Mouse (Mus musculus): Measurements from ENCODE around the gene Zbtb9. TPM values are rescaled to one million over a fixed set of nuclear protein-coding genes. Genes with fewer than 3 reads are reported as not detected.

Gene Zbtb9
- polyA plus RNA-seq, 1 experiment from 2014 or later, result 11.3 TPM

DNA sequence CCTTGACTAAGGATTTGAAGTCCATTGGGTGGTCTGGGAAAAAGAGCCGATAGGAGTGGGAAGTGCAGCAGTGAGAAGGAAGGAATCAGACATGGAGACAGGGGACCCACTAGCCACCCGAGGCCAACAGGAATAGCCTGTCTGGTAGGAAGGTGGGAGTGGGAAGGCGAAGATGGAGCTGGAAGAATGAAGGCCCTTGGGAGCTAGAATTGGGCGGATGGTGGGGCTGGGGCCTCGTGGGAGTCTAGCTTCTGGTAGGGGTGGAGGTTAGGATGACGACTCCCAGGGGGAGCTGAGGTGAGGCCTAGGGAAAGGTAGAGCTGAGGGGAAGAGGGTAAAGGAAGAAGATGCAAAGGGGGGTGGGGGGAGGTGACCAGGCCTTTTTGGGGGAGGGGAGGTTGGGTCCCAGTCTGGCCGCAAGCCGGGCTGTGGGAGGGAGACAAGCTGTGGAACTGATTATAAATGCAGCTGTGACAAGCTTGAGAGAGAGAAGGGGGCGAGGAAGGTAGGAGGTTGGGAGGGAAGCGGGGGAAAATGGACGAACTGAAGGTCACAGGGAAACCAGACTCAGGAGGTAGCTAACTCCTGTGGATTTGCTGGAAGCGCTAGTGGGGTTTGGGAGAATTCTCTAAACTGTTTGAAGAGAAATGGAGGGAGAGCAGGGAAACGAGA, 27.0 kb upstream of the Zbtb9 start:
- Histone ChIP-seq H3K9me3 (ENCODE audit: control insufficient read depth, low read length) (no peaks in the 10 kb centered on the region), H3K36me3 (ENCODE audit: control insufficient read depth, insufficient read depth, low read length) (no peaks in the 10 kb centered on the region), H3K4me1 (ENCODE audit: control insufficient read depth, insufficient read depth, low read length) (peaks cover 57% of the 10 kb centered on the region), H3K27me3 (ENCODE audit: control insufficient read depth, insufficient read depth, low read length) (no peaks in the 10 kb centered on the region), H3K4me2 (ENCODE audit: low read length) (peak overlapping the region; percentile 76), H3K4me3 (replicated peaks; ENCODE audit: low read depth, low read length) (peak overlapping the region; percentile 38), H3K27ac (replicated peaks; ENCODE audit: low read depth, low read length) (peak overlapping the region; percentile 67), H3K9ac (replicated peaks; ENCODE audit: low read length) (peak overlapping the region; percentile 64)
- no peak for ATAC-seq (ENCODE audit: low FRiP score, low TSS enrichment)
- WGBS, result 18% methylated on average over 13 of the region's 13 CpGs
- peak; percentile 17 for DNase-seq

DNA sequence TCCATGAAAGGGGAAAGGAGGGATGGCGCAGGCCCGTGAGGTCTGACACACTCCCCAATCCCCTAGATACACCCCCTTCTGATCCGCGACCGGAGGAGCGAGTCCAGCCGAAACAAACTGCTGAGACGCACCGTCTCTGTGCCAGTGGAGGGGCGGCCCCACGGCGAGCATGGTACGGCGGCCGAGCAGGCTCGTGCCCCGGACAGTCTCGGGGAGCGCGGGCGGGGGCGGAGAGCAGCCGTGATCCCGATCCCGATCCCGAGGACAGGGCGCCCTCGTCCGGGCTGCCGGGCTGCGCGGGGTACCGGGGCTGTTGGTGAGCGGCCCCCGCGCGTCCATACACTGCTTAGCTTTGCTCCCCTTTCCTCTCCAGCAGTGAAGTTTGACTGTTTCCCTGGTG, 26.4 kb upstream of the Zbtb9 start:
- WGBS, result under 1% methylated on average over 37 of the region's 37 CpGs
- Histone ChIP-seq H3K9me3 (ENCODE audit: control insufficient read depth, low read length) (no peaks in the 10 kb centered on the region), H3K36me3 (ENCODE audit: control insufficient read depth, insufficient read depth, low read length) (no peaks in the 10 kb centered on the region), H3K9ac (replicated peaks; ENCODE audit: low read length) (peak overlapping the region; percentile 64), H3K4me1 (ENCODE audit: control insufficient read depth, insufficient read depth, low read length) (peaks cover 59% of the 10 kb centered on the region), H3K4me3 (replicated peaks; ENCODE audit: low read depth, low read length) (peak overlapping the region; percentile 38), H3K27ac (replicated peaks; ENCODE audit: low read depth, low read length) (peak overlapping the region; percentile 67), H3K4me2 (ENCODE audit: low read length) (peak overlapping the region; percentile 76), H3K27me3 (ENCODE audit: control insufficient read depth, insufficient read depth, low read length) (no peaks in the 10 kb centered on the region)
- ATAC-seq (ENCODE audit: low FRiP score, low TSS enrichment) (0 out of 2 replicates have a peak, but pooled peaks have one; percentile 12), DNase-seq (peak; percentile 70)

DNA sequence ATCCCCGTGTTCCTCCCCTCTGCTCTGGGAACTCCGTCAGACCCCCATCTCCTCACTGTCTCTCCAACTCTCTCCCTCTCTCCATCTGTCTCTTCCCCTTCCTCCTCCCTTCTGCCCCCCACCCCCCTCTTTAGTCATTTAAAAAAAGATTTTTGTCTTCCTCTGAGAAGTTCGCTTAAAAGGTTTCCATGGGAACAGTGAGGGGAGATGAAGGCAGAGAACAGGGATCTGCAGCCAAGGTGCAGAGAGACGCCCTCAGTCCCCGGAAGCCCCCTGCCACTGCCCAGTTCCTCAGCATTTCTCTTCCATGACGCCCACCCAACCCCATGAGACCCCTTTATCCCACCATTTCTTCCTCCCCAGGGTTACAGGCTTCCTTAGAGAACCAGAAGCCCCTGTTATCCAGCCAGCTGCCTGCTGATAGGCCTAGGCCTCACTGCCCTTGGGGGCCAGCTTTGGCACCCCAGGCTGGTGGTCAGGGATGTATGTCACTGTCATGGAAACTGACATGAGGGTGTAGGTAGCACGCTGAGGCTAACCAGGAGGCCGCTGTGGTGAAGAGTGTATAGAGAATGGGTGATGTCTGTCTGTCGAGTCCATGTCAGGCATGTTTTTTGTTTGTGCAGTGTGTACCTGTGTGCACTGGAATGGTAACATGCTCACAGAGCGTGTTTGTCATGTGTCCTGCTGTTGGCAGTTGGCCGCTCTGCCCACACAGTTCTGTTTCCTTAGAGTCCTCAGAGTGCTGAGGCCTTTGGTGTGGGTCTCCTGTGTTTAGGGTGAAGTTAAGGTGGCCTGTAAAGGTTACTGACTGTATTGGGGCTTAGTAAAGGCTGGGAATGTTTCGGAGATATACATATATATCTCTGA, 25.5 kb upstream of the Zbtb9 start:
- peak; percentile 56 for DNase-seq

DNA sequence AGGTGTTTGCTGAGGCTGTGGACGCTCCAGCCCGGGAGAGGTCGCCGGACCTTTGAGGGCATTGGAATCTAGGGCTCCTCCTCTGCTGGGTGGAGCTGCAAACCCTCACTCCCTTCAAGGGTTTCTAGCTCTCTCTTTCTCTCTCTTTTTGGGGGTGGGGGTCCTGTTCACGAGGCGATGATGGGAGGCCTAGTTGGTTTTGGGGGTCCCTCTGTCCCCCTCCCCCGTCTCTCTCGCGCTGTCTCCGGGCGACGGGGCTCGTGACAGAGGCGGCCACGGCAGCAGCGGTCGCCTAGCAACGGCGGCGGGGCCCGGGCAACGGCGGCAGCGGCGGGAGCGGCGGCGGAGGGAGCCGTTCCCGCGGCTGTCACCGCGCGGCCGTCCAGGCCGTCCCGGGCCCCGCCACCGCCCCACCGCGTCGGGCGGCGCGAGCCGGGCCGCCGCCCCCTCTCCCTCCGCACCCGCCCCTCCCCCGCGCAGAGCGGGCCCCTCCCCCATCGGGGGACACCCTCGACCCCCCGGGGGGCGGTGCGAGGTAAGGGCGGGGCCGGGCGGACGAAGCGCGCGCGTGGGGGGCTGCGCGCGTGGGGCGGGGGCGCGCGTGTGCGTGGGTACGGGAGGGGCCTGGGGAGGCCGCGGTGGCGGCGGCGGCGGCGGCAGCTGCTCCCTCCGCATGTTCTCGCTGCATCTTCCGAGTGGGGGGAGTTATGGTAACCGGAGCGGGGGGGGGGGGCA, 24.5 kb upstream of the Zbtb9 start:
- DNase-seq (peak; percentile 82), ATAC-seq (ENCODE audit: low FRiP score, low TSS enrichment) (peak; percentile 11; the same call in 1 of the 2 replicates)
- peak overlapping the region; percentile 93 for H3K27ac ChIP-seq (replicated peaks; ENCODE audit: low read depth, low read length)
- H3K4me3 ChIP-seq (replicated peaks; ENCODE audit: low read depth, low read length), result peak overlapping the region; percentile 69
- H3K27me3 ChIP-seq (ENCODE audit: control insufficient read depth, insufficient read depth, low read length), result no peaks in the 10 kb centered on the region
- H3K36me3 ChIP-seq (ENCODE audit: control insufficient read depth, insufficient read depth, low read length), result no peaks in the 10 kb centered on the region
- H3K9me3 ChIP-seq (ENCODE audit: control insufficient read depth, low read length), result no peaks in the 10 kb centered on the region
- peaks cover 67% of the 10 kb centered on the region for H3K4me1 ChIP-seq (ENCODE audit: control insufficient read depth, insufficient read depth, low read length)
- WGBS, result under 1% methylated on average over 56 of the region's 87 CpGs
- H3K4me2 ChIP-seq (ENCODE audit: low read length), result peak overlapping the region; percentile 92
- H3K9ac ChIP-seq (replicated peaks; ENCODE audit: low read length), result peak overlapping the region; percentile 90

More for the DNA sequence above, 25.5 kb upstream of the Zbtb9 start:
- Histone ChIP-seq H3K9ac (replicated peaks; ENCODE audit: low read length) (no peak overlapping the region; the same call in 1 of the 2 replicates), H3K27ac (replicated peaks; ENCODE audit: low read depth, low read length) (peak overlapping the region; percentile 67), H3K4me3 (replicated peaks; ENCODE audit: low read depth, low read length) (peak overlapping the region; percentile 38; the same call in 1 of the 2 replicates), H3K27me3 (ENCODE audit: control insufficient read depth, insufficient read depth, low read length) (no peaks in the 10 kb centered on the region), H3K4me2 (ENCODE audit: low read length) (peak overlapping the region; percentile 76), H3K4me1 (ENCODE audit: control insufficient read depth, insufficient read depth, low read length) (peaks cover 62% of the 10 kb centered on the region), H3K36me3 (ENCODE audit: control insufficient read depth, insufficient read depth, low read length) (no peaks in the 10 kb centered on the region), H3K9me3 (ENCODE audit: control insufficient read depth, low read length) (no peaks in the 10 kb centered on the region)
- WGBS, result 20% methylated on average over 12 of the region's 12 CpGs
- ATAC-seq (ENCODE audit: low FRiP score, low TSS enrichment), result no peak

DNA sequence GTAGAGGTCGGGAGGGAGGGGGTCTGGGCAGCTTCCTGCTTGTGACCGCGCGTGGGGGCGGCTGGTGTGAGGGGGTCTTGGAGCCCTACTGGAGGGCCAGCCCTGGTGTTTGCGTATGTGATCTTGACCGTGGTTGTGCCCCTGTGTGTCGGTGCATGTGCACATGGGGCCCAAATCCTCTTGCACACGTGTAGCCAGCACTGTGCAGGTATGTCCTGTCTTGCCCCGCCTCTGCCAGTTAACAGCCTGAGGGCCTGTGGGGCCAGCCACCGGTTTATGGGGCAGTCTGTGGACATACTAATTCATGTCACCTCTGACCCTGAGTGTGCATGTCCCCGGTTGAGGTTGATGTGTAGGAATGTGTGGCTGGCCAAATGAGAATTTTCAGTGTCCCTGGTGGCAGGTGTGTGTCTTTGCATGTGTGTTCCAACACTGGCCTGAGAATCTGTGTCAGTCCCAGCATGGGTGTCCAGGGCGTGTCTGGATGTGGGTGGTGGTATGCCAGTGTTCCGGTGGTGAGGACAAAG, 23.9 kb upstream of the Zbtb9 start:
- Histone ChIP-seq H3K4me2 (ENCODE audit: low read length) (peak overlapping the region; percentile 92), H3K9ac (replicated peaks; ENCODE audit: low read length) (peak overlapping the region; percentile 90), H3K27me3 (ENCODE audit: control insufficient read depth, insufficient read depth, low read length) (no peaks in the 10 kb centered on the region), H3K4me3 (replicated peaks; ENCODE audit: low read depth, low read length) (peak overlapping the region; percentile 69), H3K4me1 (ENCODE audit: control insufficient read depth, insufficient read depth, low read length) (peaks cover 73% of the 10 kb centered on the region), H3K36me3 (ENCODE audit: control insufficient read depth, insufficient read depth, low read length) (no peaks in the 10 kb centered on the region), H3K27ac (replicated peaks; ENCODE audit: low read depth, low read length) (peak overlapping the region; percentile 93), H3K9me3 (ENCODE audit: control insufficient read depth, low read length) (no peaks in the 10 kb centered on the region)
- DNase-seq, result peak; percentile 43
- peak; percentile 46; the same call in 1 of the 2 replicates for ATAC-seq (ENCODE audit: low FRiP score, low TSS enrichment)
- 6% methylated on average over 13 of the region's 14 CpGs for WGBS

DNA sequence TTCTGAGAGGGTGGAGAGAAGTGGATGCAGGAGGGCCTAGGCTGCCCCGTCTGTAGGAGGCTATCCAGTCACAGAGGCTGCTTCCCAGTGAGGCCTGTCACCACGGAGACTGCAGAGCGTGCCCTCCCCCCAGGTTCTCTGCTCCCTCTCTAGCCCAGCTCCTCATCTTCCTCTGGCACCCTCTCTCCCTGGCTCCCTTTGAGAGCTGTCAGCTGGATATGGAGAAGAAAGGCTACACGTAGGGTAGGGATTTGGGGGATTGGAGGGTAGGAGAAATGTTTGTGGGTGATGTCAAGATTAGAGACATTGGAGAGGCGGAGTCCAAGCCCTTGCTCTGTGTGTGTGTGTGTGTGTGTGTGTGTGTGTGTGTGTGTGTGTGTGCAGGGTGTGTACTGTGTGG, 23.1 kb upstream of the Zbtb9 start:
- no peak for ATAC-seq (ENCODE audit: low FRiP score, low TSS enrichment)
- 27% methylated on average over 5 of the region's 5 CpGs for WGBS
- peak; percentile 15 for DNase-seq

DNA sequence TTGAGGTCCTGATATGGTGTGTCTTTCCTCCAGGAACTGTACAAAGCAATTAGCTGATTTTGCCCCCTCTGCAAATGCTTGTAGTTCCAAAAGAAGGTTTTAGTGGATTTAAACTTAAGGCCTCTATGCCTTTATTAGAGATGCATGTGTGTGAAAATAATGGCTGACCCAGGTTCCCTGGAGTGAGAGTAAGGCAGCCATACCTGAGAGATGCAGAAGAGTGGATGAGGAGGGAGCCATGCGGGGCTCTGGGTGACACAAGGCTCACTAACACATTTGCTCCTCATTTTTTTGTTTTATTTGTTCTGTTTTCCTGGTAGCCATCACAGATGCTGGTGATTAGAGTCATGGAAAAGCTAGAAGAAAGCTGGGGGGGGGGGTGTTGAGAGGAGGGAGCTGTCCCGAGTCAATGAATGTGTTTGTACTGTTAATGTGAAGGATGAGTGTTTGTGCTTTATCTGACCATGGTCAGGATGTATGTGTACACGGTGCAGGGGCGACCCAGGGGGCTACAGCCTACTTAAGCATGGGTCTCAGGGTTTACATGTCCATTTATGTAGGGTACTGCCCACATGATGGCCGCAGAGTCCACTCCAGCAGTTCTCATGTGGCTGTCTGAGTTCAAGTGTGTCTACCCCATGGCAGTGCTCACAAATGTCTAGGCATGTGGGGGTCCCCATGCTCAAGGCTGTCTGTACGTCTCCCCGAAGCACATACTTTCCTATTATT, 22.2 kb upstream of the Zbtb9 start:
- peak overlapping the region; percentile 55 for H3K9ac ChIP-seq (replicated peaks; ENCODE audit: low read length)
- H3K36me3 ChIP-seq (ENCODE audit: control insufficient read depth, insufficient read depth, low read length), result peaks cover 11% of the 10 kb centered on the region
- peak overlapping the region; percentile 92 for H3K4me2 ChIP-seq (ENCODE audit: low read length)
- H3K4me3 ChIP-seq (replicated peaks; ENCODE audit: low read depth, low read length), result peak overlapping the region; percentile 36
- no peaks in the 10 kb centered on the region for H3K27me3 ChIP-seq (ENCODE audit: control insufficient read depth, insufficient read depth, low read length)
- no peaks in the 10 kb centered on the region for H3K9me3 ChIP-seq (ENCODE audit: control insufficient read depth, low read length)
- peaks cover 66% of the 10 kb centered on the region for H3K4me1 ChIP-seq (ENCODE audit: control insufficient read depth, insufficient read depth, low read length)
- peak overlapping the region; percentile 58 for H3K27ac ChIP-seq (replicated peaks; ENCODE audit: low read depth, low read length)
- WGBS, result 34% methylated on average over 7 of the region's 7 CpGs
- DNase-seq (no peak), ATAC-seq (ENCODE audit: low FRiP score, low TSS enrichment) (no peak)

More for the DNA sequence above, 23.1 kb upstream of the Zbtb9 start:
- H3K9me3 ChIP-seq (ENCODE audit: control insufficient read depth, low read length), result no peaks in the 10 kb centered on the region
- H3K4me2 ChIP-seq (ENCODE audit: low read length), result peak overlapping the region; percentile 92
- H3K4me1 ChIP-seq (ENCODE audit: control insufficient read depth, insufficient read depth, low read length), result peaks cover 73% of the 10 kb centered on the region
- peaks cover 2% of the 10 kb centered on the region for H3K36me3 ChIP-seq (ENCODE audit: control insufficient read depth, insufficient read depth, low read length)
- peak overlapping the region; percentile 69 for H3K4me3 ChIP-seq (replicated peaks; ENCODE audit: low read depth, low read length)
- peak overlapping the region; percentile 93; the same call in 1 of the 2 replicates for H3K27ac ChIP-seq (replicated peaks; ENCODE audit: low read depth, low read length)
- H3K9ac ChIP-seq (replicated peaks; ENCODE audit: low read length), result peak overlapping the region; percentile 32; the same call in 1 of the 2 replicates
- H3K27me3 ChIP-seq (ENCODE audit: control insufficient read depth, insufficient read depth, low read length), result no peaks in the 10 kb centered on the region
